Mouse (Mus musculus): ENCODE data around the gene Gtf2f2. TPM values are rescaled to one million over a fixed set of nuclear protein-coding genes. Genes with fewer than 3 reads are reported as not detected.
"Not testable (repeated sequence)": the region's sequence is repeated elsewhere in the genome, so short reads cannot be mapped to it uniquely, and the experiment has no call there.

Gtf2f2 gene
- polyA plus RNA-seq, 1 experiment from 2014 or later: 32.5 TPM

GRCm38 (mm10) chr14:75871111-75871510 lies 139.6 kb downstream of the Gtf2f2 start:
- Histone ChIP-seq H3K4me2 (no peak overlapping the region), H3K36me3 (no peaks in the 10 kb centered on the region), H3K9ac (no peak overlapping the region), H3K27ac (no peak overlapping the region), H3K4me1 (no peaks in the 10 kb centered on the region), H3K27me3 (replicated peaks) (no peaks in the 10 kb centered on the region), H3K9me3 (no peaks in the 10 kb centered on the region), H3K4me3 (replicated peaks) (no peak overlapping the region)
- WGBS: 16% methylated on average over 4 of the region's 5 CpGs
- no peak for ATAC-seq (ENCODE audit: insufficient read depth, low FRiP score, low read depth)

- Histone ChIP-seq H3K36me3 (no peaks in the 10 kb centered on the region), H3K9ac (no peak overlapping the region), H3K27ac (no peak overlapping the region), H3K4me3 (replicated peaks) (no peak overlapping the region), H3K4me2 (peak overlapping the region; percentile 20; the same call in 1 of the 2 replicates), H3K4me1 (no peaks in the 10 kb centered on the region), H3K27me3 (replicated peaks) (no peaks in the 10 kb centered on the region), H3K9me3 (no peaks in the 10 kb centered on the region)
- ATAC-seq (ENCODE audit: insufficient read depth, low FRiP score, low read depth): peak; percentile 38; the same call in 1 of the 2 replicates
- WGBS: 17% methylated on average over 9 of the region's 10 CpGs
Observed at GRCm38 (mm10) chr14:75870631-75871030, 140.0 kb downstream of the Gtf2f2 start.

GRCm38 (mm10) chr14:75869769-75870363 lies 140.8 kb downstream of the Gtf2f2 start:
- Histone ChIP-seq H3K36me3 (no peaks in the 10 kb centered on the region), H3K9me3 (no peaks in the 10 kb centered on the region), H3K27me3 (replicated peaks) (no peaks in the 10 kb centered on the region), H3K4me1 (no peaks in the 10 kb centered on the region), H3K4me3 (replicated peaks) (no peak overlapping the region), H3K9ac (no peak overlapping the region), H3K27ac (no peak overlapping the region), H3K4me2 (no peak overlapping the region)
- ATAC-seq (ENCODE audit: insufficient read depth, low FRiP score, low read depth): no peak
- 68% methylated on average over 14 of the region's 14 CpGs for WGBS

- not testable (repeated sequence) for H3K9ac ChIP-seq; H3K4me1 ChIP-seq; H3K27ac ChIP-seq; H3K27me3 ChIP-seq (replicated peaks); ATAC-seq (ENCODE audit: insufficient read depth, low FRiP score, low read depth); H3K4me2 ChIP-seq; H3K9me3 ChIP-seq; H3K36me3 ChIP-seq; H3K4me3 ChIP-seq (replicated peaks)
- WGBS: 78% methylated on average over 3 of the region's 3 CpGs
Observed at GRCm38 (mm10) chr14:75868028-75868427, 142.6 kb downstream of the Gtf2f2 start.

GRCm38 (mm10) chr14:75866706-75867333 lies 143.8 kb downstream of the Gtf2f2 start:
- ATAC-seq (ENCODE audit: insufficient read depth, low FRiP score, low read depth): no peak
- H3K27ac ChIP-seq: no peak overlapping the region
- H3K4me1 ChIP-seq: peaks cover 3% of the 10 kb centered on the region; the same call in 1 of the 2 replicates
- H3K36me3 ChIP-seq: no peaks in the 10 kb centered on the region
- H3K4me3 ChIP-seq (replicated peaks): no peak overlapping the region
- H3K9me3 ChIP-seq: no peaks in the 10 kb centered on the region
- no peak overlapping the region for H3K4me2 ChIP-seq
- 81% methylated on average over 9 of the region's 9 CpGs for WGBS
- H3K27me3 ChIP-seq (replicated peaks): no peaks in the 10 kb centered on the region
- H3K9ac ChIP-seq: no peak overlapping the region

- Histone ChIP-seq H3K27me3 (replicated peaks) (no peaks in the 10 kb centered on the region), H3K27ac (peak overlapping the region; percentile 83), H3K4me3 (replicated peaks) (no peak overlapping the region), H3K9ac (no peak overlapping the region), H3K9me3 (no peaks in the 10 kb centered on the region), H3K4me1 (peaks cover 3% of the 10 kb centered on the region; the same call in 1 of the 2 replicates), H3K36me3 (no peaks in the 10 kb centered on the region), H3K4me2 (no peak overlapping the region)
- peak; percentile 89 for ATAC-seq (ENCODE audit: insufficient read depth, low FRiP score, low read depth)
- 11% methylated on average over 7 of the region's 7 CpGs for WGBS
Observed at GRCm38 (mm10) chr14:75863549-75864409, 146.9 kb downstream of the Gtf2f2 start.

GRCm38 (mm10) chr14:75862701-75863100 lies 148.0 kb downstream of the Gtf2f2 start:
- 85% methylated on average over 6 of the region's 6 CpGs for WGBS
- H3K9me3 ChIP-seq: no peaks in the 10 kb centered on the region
- peak overlapping the region; percentile 83 for H3K27ac ChIP-seq
- no peaks in the 10 kb centered on the region for H3K27me3 ChIP-seq (replicated peaks)
- no peak overlapping the region for H3K4me3 ChIP-seq (replicated peaks)
- H3K4me1 ChIP-seq: peaks cover 3% of the 10 kb centered on the region; the same call in 1 of the 2 replicates
- no peak overlapping the region for H3K9ac ChIP-seq
- H3K4me2 ChIP-seq: no peak overlapping the region
- no peaks in the 10 kb centered on the region for H3K36me3 ChIP-seq
- ATAC-seq (ENCODE audit: insufficient read depth, low FRiP score, low read depth): no peak

GRCm38 (mm10) chr14:75859619-75860018 lies 151.0 kb downstream of the Gtf2f2 start:
- H3K9ac ChIP-seq: no peak overlapping the region

GRCm38 (mm10) chr14:75858181-75858580 lies 152.5 kb downstream of the Gtf2f2 start:
- Histone ChIP-seq H3K9me3 (no peaks in the 10 kb centered on the region), H3K27ac (no peak overlapping the region), H3K4me1 (no peaks in the 10 kb centered on the region), H3K4me3 (replicated peaks) (no peak overlapping the region), H3K4me2 (no peak overlapping the region), H3K27me3 (replicated peaks) (no peaks in the 10 kb centered on the region), H3K9ac (no peak overlapping the region), H3K36me3 (no peaks in the 10 kb centered on the region)
- WGBS: 63% methylated on average over 2 of the region's 2 CpGs
- ATAC-seq (ENCODE audit: insufficient read depth, low FRiP score, low read depth): no peak

More at GRCm38 (mm10) chr14:75859619-75860018, 151.0 kb downstream of the Gtf2f2 start:
- 86% methylated on average over 2 of the region's 2 CpGs for WGBS
- no peak overlapping the region for H3K4me2 ChIP-seq
- no peaks in the 10 kb centered on the region for H3K9me3 ChIP-seq
- H3K4me1 ChIP-seq: peaks cover 3% of the 10 kb centered on the region; the same call in 1 of the 2 replicates
- no peaks in the 10 kb centered on the region for H3K27me3 ChIP-seq (replicated peaks)
- H3K4me3 ChIP-seq (replicated peaks): no peak overlapping the region
- H3K27ac ChIP-seq: no peak overlapping the region
- H3K36me3 ChIP-seq: no peaks in the 10 kb centered on the region
- no peak for ATAC-seq (ENCODE audit: insufficient read depth, low FRiP score, low read depth)

- Histone ChIP-seq H3K4me2 (no peak overlapping the region), H3K27me3 (replicated peaks) (no peaks in the 10 kb centered on the region), H3K36me3 (0 out of 2 replicates have a peak, but pooled peaks cover 4% of the 10 kb centered on the region), H3K4me1 (no peaks in the 10 kb centered on the region), H3K4me3 (replicated peaks) (no peak overlapping the region), H3K27ac (no peak overlapping the region), H3K9ac (no peak overlapping the region), H3K9me3 (no peaks in the 10 kb centered on the region)
- ATAC-seq (ENCODE audit: insufficient read depth, low FRiP score, low read depth): no peak
- WGBS: 61% methylated on average over 17 of the region's 17 CpGs
Observed at GRCm38 (mm10) chr14:75855263-75855992, 155.2 kb downstream of the Gtf2f2 start.

GRCm38 (mm10) chr14:75852016-75852415 lies 158.6 kb downstream of the Gtf2f2 start:
- Histone ChIP-seq H3K27ac (no peak overlapping the region), H3K9ac (no peak overlapping the region), H3K4me1 (0 out of 2 replicates have a peak, but pooled peaks cover 8% of the 10 kb centered on the region), H3K36me3 (peaks cover 31% of the 10 kb centered on the region), H3K9me3 (no peaks in the 10 kb centered on the region), H3K27me3 (replicated peaks) (no peaks in the 10 kb centered on the region), H3K4me2 (no peak overlapping the region), H3K4me3 (replicated peaks) (no peak overlapping the region)
- WGBS: 86% methylated on average over 5 of the region's 5 CpGs
- no peak for ATAC-seq (ENCODE audit: insufficient read depth, low FRiP score, low read depth)
